Mouse (Mus musculus) layer of hippocampus, adult 2 months (tissue): ENCODE results near the gene Col5a1. TPM values are rescaled to one million over a fixed set of nuclear protein-coding genes. Genes with fewer than 3 reads are reported as not detected.
A peak's percentile ranks its signal among the peaks of the same experiment; 100 is the strongest.

Source experiments
- DNase-seq, 2 experiments: peaks; one replicate each; pipeline ENCODE4 v3.0.0; 2022; ENCODE audit warnings: low spot score in 2 of 2
- H3K27ac ChIP-seq: fragments of 200-600 bp; 2 replicates; pipeline ENCODE4 v1.8.1; 2022
- H3K4me3 ChIP-seq: fragments of 200-600 bp; 2 replicates; pipeline ENCODE4 v1.8.1; 2022; ENCODE audit warnings: mild to moderate bottlenecking
- CTCF ChIP-seq: fragments of 200-600 bp; conservative IDR thresholded peaks from 2 replicates; pipeline ENCODE4 v1.8.1; 2022; ENCODE audit warnings: antibody characterized with exemption, mild to moderate bottlenecking, moderate library complexity
- total RNA-seq, 2 experiments: library from RNA; stranded (reverse); gene quantifications; 2 replicates each; pipeline ENCODE4 v1.2.3; 2021

Gene Col5a1
- total RNA-seq, 2 experiments from 2014 or later = 3.6 to 4.1 TPM

GRCm38 (mm10) chr2:28001206-28001605, 115.0 kb downstream of the Col5a1 start:
- no peak for TF ChIP-seq CTCF
- Histone ChIP-seq H3K27ac (no peak overlapping the region), H3K4me3 (no peak overlapping the region)
- DNase-seq = no peak

DNA sequence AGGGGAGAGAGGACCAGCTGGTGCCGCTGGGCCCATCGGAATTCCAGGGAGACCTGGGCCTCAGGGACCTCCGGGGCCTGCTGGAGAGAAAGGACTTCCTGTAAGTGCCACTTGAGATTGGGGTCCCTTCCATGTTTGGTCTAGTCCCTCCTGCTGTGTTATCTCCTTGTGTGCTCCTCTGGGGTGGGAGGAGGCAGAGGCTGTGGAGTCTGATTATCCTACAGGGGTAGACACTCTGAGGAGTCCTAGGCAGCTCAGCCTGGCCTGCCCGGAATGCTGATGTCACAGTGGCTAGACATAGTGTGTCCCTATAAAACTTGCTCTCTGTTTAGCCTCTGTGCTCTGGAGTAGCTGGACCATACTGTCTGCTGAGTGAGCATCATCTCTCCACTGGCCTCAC, 119.0 kb downstream of the Col5a1 start:
- DNase-seq = no peak
- H3K27ac ChIP-seq = no peak overlapping the region
- H3K4me3 ChIP-seq = no peak overlapping the region
- TF ChIP-seq CTCF = no peak

DNA sequence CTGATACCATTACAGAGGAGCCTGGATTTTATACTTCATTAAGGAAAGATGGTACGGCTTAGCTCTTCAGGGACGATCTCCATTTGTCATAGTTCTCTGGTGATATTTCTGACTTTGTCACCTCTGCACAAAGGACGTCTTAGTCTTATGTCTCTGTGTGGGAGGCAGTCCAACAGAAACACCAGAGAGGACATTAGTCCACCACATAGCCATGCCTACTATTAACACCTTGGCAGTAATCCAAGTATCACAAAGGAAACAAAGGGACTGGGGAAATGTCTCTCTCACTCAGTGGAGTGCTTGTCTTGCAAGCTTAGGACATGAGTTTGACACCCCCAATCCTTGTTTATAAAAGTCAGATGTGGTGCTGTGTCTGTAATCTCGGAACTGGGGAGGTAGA, 122.0 kb downstream of the Col5a1 start:
- TF ChIP-seq CTCF = no peak
- Histone ChIP-seq H3K27ac (no peak overlapping the region), H3K4me3 (no peak overlapping the region)
- DNase-seq = no peak

DNA sequence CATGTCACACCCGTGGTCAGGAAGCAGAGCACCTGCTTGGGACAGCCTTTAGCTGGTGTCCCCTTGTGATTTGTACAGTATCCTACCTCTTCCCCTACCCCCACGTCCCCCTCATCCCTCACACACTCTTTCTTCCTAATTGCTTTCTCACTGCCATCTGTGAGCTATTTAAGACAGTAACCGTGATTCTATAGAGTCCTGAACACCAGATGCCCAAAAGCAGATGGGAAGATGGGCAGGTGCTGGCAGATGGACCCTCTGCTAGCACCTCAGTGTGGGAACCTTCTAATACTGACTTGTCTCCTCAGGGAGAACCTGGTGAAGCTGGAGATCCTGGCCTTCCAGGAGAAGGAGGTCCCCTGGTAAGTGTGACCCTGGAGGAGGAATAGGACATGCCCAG, 126.1 kb downstream of the Col5a1 start:
- no peak for DNase-seq
- TF ChIP-seq CTCF = no peak

DNA sequence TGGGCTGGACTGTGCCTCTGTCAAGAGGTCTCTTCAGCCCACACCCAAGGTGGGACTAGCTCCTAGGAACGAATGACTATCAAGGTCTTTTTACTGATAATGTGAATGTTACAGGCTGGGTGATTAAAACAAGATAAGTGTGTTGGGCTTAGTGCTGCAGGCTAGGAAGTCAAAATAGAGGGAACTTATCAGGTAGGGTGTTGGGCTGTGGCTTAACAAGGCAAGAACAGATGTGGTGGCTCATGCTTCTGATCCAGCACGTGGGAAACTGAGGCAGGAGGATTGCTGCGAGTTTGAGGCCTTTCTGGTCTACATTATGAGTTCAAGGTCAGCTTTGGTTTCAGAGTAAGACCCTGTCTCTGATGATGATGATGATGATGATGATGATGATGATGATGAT, 128.6 kb downstream of the Col5a1 start:
- DNase-seq = no peak
- no peak for TF ChIP-seq CTCF
- Histone ChIP-seq H3K27ac (no peak overlapping the region), H3K4me3 (no peak overlapping the region)

More for the DNA sequence above, 126.1 kb downstream of the Col5a1 start:
- H3K27ac ChIP-seq = no peak overlapping the region
- no peak overlapping the region for H3K4me3 ChIP-seq

DNA sequence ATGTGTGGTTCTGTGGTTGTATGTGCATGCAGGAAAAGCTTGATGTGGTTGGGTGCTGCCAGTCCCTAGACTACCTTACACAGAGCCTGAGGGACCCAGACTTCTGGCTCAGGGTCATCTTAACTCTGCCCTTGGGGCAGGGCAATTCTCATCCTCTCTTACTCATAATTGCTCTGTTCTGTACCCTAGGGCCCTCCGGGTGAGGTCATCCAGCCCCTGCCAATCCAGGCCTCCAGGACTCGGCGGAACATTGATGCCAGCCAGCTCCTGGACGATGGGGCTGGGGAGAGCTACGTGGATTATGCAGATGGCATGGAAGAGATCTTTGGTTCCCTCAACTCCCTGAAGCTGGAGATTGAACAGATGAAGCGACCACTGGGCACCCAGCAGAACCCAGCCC, 138.2 kb downstream of the Col5a1 start:
- no peak for DNase-seq
- H3K4me3 ChIP-seq = no peak overlapping the region
- no peak for TF ChIP-seq CTCF
- no peak overlapping the region for H3K27ac ChIP-seq

GRCm38 (mm10) chr2:28025776-28026175, 139.6 kb downstream of the Col5a1 start:
- H3K27ac ChIP-seq = no peak overlapping the region
- DNase-seq = no peak
- H3K4me3 ChIP-seq = no peak overlapping the region
- no peak for TF ChIP-seq CTCF

GRCm38 (mm10) chr2:28031860-28032259, 145.6 kb downstream of the Col5a1 start:
- H3K4me3 ChIP-seq = no peak overlapping the region
- DNase-seq = no peak
- H3K27ac ChIP-seq = no peak overlapping the region
- TF ChIP-seq CTCF = no peak

GRCm38 (mm10) chr2:28032469-28032868, 146.2 kb downstream of the Col5a1 start:
- no peak for TF ChIP-seq CTCF
- no peak for DNase-seq
- Histone ChIP-seq H3K4me3 (no peak overlapping the region), H3K27ac (no peak overlapping the region)

GRCm38 (mm10) chr2:28034011-28034710, 147.9 kb downstream of the Col5a1 start:
- no peak for DNase-seq
- H3K4me3 ChIP-seq = no peak overlapping the region
- TF ChIP-seq CTCF = no peak
- H3K27ac ChIP-seq = no peak overlapping the region

DNA sequence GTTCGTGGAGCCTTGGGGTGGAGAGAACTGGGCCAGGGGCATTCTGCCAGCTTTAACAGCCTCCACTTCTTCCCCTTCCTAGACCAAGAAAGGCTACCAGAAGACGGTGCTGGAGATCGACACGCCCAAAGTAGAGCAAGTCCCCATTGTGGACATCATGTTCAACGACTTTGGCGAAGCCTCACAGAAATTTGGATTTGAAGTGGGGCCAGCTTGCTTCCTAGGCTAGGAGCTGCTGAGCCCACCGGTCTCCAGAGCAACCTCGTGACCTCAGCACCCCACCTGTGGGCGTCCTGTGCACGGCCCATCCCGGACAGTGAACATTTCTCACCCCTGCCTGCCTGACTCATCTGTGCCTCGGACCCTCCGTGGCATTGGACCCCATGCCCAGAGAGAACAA, 150.6 kb downstream of the Col5a1 start:
- no peak for TF ChIP-seq CTCF
- Histone ChIP-seq H3K4me3 (no peak overlapping the region), H3K27ac (no peak overlapping the region)
- DNase-seq = no peak

- no peak overlapping the region for H3K27ac ChIP-seq
- H3K4me3 ChIP-seq = no peak overlapping the region
- DNase-seq = no peak
- no peak for TF ChIP-seq CTCF
These were observed 151.5 kb downstream of the Col5a1 start for GRCm38 (mm10) chr2:28037505-28038390.

DNA sequence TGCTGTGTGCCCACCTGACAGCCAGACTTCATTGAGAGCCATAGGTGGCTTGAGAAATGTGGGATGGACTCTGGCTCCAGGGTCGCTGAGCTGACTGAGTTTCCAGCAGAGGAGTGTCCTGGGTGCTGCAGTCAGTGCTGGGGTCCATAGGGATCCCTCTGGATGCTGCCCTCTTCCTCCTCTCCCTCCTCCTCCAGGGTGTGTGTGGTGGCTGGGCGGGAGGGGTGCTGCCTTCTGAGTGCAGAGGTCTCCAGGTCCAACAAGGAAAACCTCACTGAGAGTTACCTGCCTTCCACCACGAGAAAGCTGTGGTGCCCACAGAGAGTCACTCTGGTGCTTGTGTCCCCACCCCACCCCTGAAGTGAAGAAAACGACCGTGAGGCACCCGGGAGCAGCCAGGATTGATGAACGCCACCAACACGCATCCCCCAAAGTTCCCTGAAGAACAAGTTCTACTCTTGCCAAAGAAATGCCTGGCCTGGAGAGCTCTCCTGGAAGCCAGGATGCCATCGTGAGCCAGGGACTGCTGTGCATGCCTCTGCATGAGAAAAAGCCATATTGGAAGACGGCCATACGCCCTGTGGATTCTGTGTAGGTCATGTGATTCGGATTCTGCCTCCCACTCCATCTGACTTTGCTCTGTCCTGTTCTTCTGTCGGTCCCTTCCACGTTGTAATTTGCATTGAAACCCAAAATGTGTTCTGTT, 152.3 kb downstream of the Col5a1 start:
- DNase-seq = peak; percentile 32
- no peak overlapping the region for H3K27ac ChIP-seq
- no peak overlapping the region for H3K4me3 ChIP-seq
- TF ChIP-seq CTCF = no peak
